8 mouse cellular contexts compared by ENCODE assay signal in the genomic region with DNA sequence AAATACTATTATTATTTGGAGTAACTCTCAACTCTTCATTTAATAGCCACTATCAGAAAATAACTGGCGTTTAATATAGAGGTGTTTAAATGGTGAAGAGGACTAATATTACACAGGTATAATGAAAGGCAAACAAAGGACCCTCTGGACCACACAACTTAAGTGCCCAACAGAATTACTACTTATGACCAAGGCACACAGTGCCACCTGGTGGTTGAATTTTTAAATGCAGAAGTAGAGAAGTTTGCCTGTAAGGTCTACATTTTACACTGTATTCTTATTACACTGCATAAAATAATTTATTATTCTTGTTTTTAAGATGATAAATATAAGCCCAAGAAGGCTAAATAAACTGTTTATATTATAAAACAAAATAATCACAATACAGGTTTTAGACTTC.
DNase-seq lines count a peak whose midpoint lies in the region; ATAC-seq lines count a peak whose summit lies in the region.

No protein-coding gene starts in this region.

- no peaks in the 10 kb centered on the region for H3K27me3 ChIP-seq in hindbrain, embryonic 16.5 days (replicated peaks; ENCODE audit: control insufficient read depth, insufficient read depth, low read length)

- H3K27ac ChIP-seq in hindbrain, embryonic 16.5 days (ENCODE audit: low read depth, low read length), result no peak overlapping the region

- no peak overlapping the region for H3K4me3 ChIP-seq in hindbrain, embryonic 16.5 days (ENCODE audit: low read length)

- H3K9ac ChIP-seq in hindbrain, embryonic 16.5 days (ENCODE audit: low read depth, low read length), result no peak overlapping the region

- intact Hi-C loops in gastrocnemius, postnatal 14 days (cut with DNase I; ENCODE audit: low total_unique reads), result no loop called here

- peak; percentile 31 for DNase-seq in gastrocnemius, postnatal 10 days
- DNase-seq in gastrocnemius, postnatal 14 days, result no peak
- peak; percentile 34 for DNase-seq in right cerebral cortex, adult 18-20 months
- no peak for DNase-seq in right cerebral cortex, postnatal 36 days (ENCODE audit: low spot score in 2 of 2)
- peak; percentile 69 to 79 for DNase-seq in cerebellum, postnatal 14 days
- peak; percentile 34 to 49 for DNase-seq in layer of hippocampus, postnatal 10 days (ENCODE audit: low spot score in 2 of 2)
- DNase-seq in retina, postnatal 7 days (ENCODE audit: low read depth, low spot score), result peak; percentile 45

- H3K36me3 ChIP-seq in hindbrain, embryonic 16.5 days (ENCODE audit: control insufficient read depth, insufficient read depth, low read length), result peaks cover 6% of the 10 kb centered on the region

- 43% methylated on average over 1 of the region's 1 CpGs for WGBS in hindbrain, embryonic 16.5 days

- no peak for ATAC-seq in hindbrain, embryonic 16.5 days

- H3K4me2 ChIP-seq in hindbrain, embryonic 16.5 days (ENCODE audit: low read length), result no peak overlapping the region

- H3K9me3 ChIP-seq in hindbrain, embryonic 16.5 days (ENCODE audit: control insufficient read depth, low read length), result no peaks in the 10 kb centered on the region

- H3K4me1 ChIP-seq in hindbrain, embryonic 16.5 days (ENCODE audit: control insufficient read depth, insufficient read depth, low read depth, low read length), result no peaks in the 10 kb centered on the region

Comparison
In these comparisons a context has a peak if more than half of its experiments do, and no peak if none do; other contexts are left out.
1. DNase-seq: peak in gastrocnemius, postnatal 10 days (single experiment), right cerebral cortex, adult 18-20 months (single experiment), cerebellum, postnatal 14 days (2 of 2), layer of hippocampus, postnatal 10 days (2 of 2) and retina, postnatal 7 days (single experiment); none in gastrocnemius, postnatal 14 days (single experiment) and right cerebral cortex, postnatal 36 days (0 of 2).